Mouse (Mus musculus) heart, embryonic 13.5 days (tissue): ENCODE results near the gene Tgfbr3. TPM values are rescaled to one million over a fixed set of nuclear protein-coding genes. Genes with fewer than 3 reads are reported as not detected.

Experiments
- ATAC-seq: fragments of 200-750 bp; cut with Nextera tagmentation; 2 replicates; pipeline ENCODE4 v1.8.0; 2017; ENCODE audit warnings: moderate TSS enrichment; ENCODE audit not compliant: insufficient number of reproducible peaks, low FRiP score, low TSS enrichment; ENCODE audit errors: extremely low read depth
- H3K27ac ChIP-seq: fragments of 300-500 bp; sonication (generic); replicated peaks from 2 replicates; pipeline ENCODE4 v1.5.1; 2015; ENCODE audit warnings: moderate library complexity, mild to moderate bottlenecking, inconsistent platforms
- H3K27me3 ChIP-seq: fragments of 300-500 bp; sonication (generic); replicated peaks from 2 replicates; pipeline ENCODE4 v1.6.1; 2015; ENCODE audit warnings: mild to moderate bottlenecking, inconsistent platforms
- H3K36me3 ChIP-seq: fragments of 300-500 bp; sonication (generic); 2 replicates; pipeline ENCODE4 v1.6.1; 2015; ENCODE audit warnings: mild to moderate bottlenecking, inconsistent platforms
- H3K4me1 ChIP-seq: fragments of 300-500 bp; sonication (generic); 2 replicates; pipeline ENCODE4 v1.6.1; 2015; ENCODE audit warnings: inconsistent platforms
- H3K4me2 ChIP-seq: fragments of 300-500 bp; sonication (generic); 2 replicates; pipeline ENCODE4 v1.6.1; 2015; ENCODE audit warnings: inconsistent platforms, mild to moderate bottlenecking, moderate library complexity
- H3K4me3 ChIP-seq: fragments of 300-500 bp; sonication (generic); 2 replicates; pipeline ENCODE4 v1.5.1; 2015; ENCODE audit warnings: moderate library complexity, mild to moderate bottlenecking, inconsistent platforms
- H3K9ac ChIP-seq: fragments of 300-500 bp; sonication (generic); 2 replicates; pipeline ENCODE4 v1.6.1; 2015; ENCODE audit warnings: inconsistent platforms, mild to moderate bottlenecking, moderate library complexity
- H3K9me3 ChIP-seq: fragments of 300-500 bp; sonication (generic); 2 replicates; pipeline ENCODE4 v1.6.1; 2016; ENCODE audit warnings: inconsistent platforms
- WGBS: fragments of 180-500 bp; shearing (Covaris S2); methylation state at CpG from one replicate; pipeline ENCODE4 v1.1.7; 2015; ENCODE audit warnings: mixed read lengths; 5-methylcytosine and 5-hydroxymethylcytosine counted together
- polyA plus RNA-seq: library from polyadenylated mRNA; unstranded; fragments of >200 nt; fragmentation: Nextera tagmentation; extraction: Ambion mirVana; gene quantifications from 2 replicates; pipeline ENCODE4 v1.2.1, GENCODE M21; 2015

Tgfbr3 gene
- polyA plus RNA-seq, 1 experiment from 2014 or later, result 19.1 TPM

DNA sequence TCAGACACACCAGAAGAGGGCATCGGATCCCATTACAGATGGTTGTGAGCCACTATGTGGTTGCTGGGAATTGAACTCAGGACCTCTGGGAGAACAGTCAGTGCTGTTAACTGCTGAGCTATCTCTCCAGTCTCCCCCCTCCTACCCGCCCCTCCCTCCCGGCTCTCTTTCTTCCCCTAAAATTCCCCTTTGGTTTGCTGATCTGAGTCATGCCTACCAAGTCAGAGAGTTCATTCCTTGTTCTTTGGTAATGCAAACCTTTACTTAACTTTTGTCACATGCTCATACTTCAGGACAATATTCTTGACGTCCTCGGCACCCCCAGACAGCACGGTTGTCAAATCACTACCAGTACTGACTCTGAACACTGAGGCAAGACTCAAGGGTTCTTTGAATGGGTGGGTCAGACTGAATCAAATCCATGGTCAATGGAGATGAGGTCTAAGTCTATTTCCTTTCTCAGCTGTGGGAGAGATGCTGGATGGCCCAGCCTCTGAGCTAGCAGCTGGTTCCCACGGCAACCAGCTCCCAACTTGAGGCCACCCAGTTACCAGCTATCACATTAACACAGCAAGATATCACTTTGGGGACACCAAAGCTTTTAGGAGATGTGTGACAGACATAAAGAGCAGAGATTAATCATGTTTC lies 130.8 kb downstream of the Tgfbr3 start:
- H3K27me3 ChIP-seq, result no peaks in the 10 kb centered on the region
- WGBS, result 78% methylated on average over 7 of the region's 7 CpGs
- no peaks in the 10 kb centered on the region for H3K9me3 ChIP-seq
- H3K4me3 ChIP-seq, result no peak overlapping the region
- peaks cover 12% of the 10 kb centered on the region for H3K4me1 ChIP-seq
- no peak overlapping the region for H3K27ac ChIP-seq
- peaks cover 4% of the 10 kb centered on the region; the same call in 1 of the 2 replicates for H3K36me3 ChIP-seq
- no peak for ATAC-seq
- H3K4me2 ChIP-seq, result no peak overlapping the region
- H3K9ac ChIP-seq, result no peak overlapping the region

DNA sequence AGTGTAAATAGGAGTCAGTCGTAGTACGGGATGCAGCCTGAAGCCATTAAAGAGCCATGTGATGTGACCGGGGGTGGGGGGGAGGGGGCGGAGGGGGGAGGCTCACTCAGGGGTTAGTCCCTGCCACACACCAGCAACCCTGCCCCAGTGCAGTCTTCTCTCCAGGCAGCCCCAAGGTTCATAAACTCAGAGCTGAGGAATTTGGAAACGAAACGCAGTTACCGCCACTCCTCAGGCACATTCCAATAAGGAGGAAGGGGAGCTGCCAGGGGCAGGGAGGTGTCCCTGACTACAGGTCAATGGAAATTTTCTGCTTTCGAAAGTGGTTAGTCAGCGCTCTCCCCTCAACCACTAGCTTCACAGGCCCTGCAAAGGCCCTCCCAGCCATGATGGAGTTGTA lies 132.0 kb downstream of the Tgfbr3 start:
- WGBS, result 48% methylated on average over 9 of the region's 9 CpGs
- Histone ChIP-seq H3K27me3 (no peaks in the 10 kb centered on the region), H3K4me2 (no peak overlapping the region), H3K9me3 (no peaks in the 10 kb centered on the region), H3K27ac (no peak overlapping the region; the same call in 1 of the 2 replicates), H3K9ac (no peak overlapping the region), H3K4me3 (no peak overlapping the region), H3K4me1 (peaks cover 12% of the 10 kb centered on the region), H3K36me3 (peaks cover 12% of the 10 kb centered on the region)
- 0 out of 2 replicates have a peak, but pooled peaks have one; percentile 37 for ATAC-seq

DNA sequence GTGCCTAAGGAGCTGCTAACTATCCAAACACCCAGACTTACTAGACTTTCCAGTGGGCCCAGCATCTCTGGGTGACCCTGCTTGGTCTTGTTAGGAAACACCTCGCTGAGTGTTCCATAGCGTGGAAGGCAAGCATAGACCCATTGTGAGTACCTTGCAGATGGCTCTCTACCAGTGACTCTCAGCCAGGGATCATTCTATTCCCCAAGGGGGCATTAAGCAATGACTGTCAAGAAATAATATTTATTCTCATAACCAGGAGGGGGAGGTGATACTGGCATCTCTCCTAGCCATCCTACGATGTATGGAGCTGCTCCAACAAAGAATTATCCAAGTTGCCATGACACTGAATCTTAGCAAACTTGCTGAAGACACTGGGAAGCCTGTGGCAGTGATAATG lies 133.3 kb downstream of the Tgfbr3 start:
- ATAC-seq, result no peak
- no peaks in the 10 kb centered on the region for H3K9me3 ChIP-seq
- 89% methylated on average over 3 of the region's 3 CpGs for WGBS
- peaks cover 22% of the 10 kb centered on the region for H3K4me1 ChIP-seq
- H3K4me3 ChIP-seq, result no peak overlapping the region
- no peak overlapping the region for H3K27ac ChIP-seq
- no peaks in the 10 kb centered on the region for H3K27me3 ChIP-seq
- no peak overlapping the region for H3K4me2 ChIP-seq
- H3K9ac ChIP-seq, result no peak overlapping the region
- peaks cover 17% of the 10 kb centered on the region for H3K36me3 ChIP-seq

DNA sequence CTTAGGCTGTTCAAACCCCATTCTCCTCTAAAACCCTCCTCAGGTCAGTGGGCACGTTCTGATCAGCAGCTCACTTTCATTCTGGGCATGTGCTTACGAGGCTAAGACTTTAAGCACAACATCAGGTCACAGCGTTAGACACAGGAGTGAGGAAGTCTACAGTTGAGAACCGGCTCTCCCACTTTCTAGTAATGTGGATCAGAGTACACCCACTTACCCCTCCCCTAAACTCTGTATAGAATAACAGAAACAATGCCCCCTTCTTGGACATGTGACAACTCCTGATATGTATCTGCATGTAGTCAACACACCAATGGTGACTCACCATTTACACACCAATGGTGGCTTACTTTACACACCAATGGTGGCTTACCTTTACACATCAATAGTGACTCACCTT lies 136.4 kb downstream of the Tgfbr3 start:
- H3K36me3 ChIP-seq, result peaks cover 17% of the 10 kb centered on the region
- ATAC-seq, result no peak
- no peak overlapping the region for H3K27ac ChIP-seq
- no peaks in the 10 kb centered on the region for H3K9me3 ChIP-seq
- H3K9ac ChIP-seq, result no peak overlapping the region
- no peak overlapping the region for H3K4me2 ChIP-seq
- no peaks in the 10 kb centered on the region for H3K27me3 ChIP-seq
- WGBS, result 74% methylated on average over 4 of the region's 4 CpGs
- peaks cover 35% of the 10 kb centered on the region for H3K4me1 ChIP-seq
- H3K4me3 ChIP-seq, result no peak overlapping the region

DNA sequence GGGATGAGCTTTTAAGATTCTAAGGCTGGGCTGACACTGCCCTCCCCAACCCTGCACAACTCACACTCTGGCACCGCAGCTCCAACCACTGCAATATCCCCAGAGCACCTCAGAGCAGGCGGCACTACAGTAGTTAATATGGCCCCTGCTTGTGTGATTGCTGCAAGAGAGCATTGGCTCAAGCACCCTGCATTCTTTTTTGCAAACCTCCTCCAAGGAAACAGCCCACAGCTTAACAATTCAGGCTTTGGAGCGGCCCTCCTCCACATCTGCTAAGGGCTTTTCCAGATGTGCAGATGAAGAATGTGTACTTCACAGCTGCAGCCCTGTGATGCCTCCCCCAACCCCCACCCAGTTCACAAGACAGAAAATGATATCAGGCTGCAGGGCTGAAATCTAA lies 138.1 kb downstream of the Tgfbr3 start:
- peaks cover 41% of the 10 kb centered on the region for H3K4me1 ChIP-seq
- no peaks in the 10 kb centered on the region for H3K9me3 ChIP-seq
- H3K27me3 ChIP-seq, result no peaks in the 10 kb centered on the region
- 71% methylated on average over 3 of the region's 3 CpGs for WGBS
- H3K4me3 ChIP-seq, result no peak overlapping the region
- ATAC-seq, result no peak
- peak overlapping the region; percentile 45; the same call in 1 of the 2 replicates for H3K27ac ChIP-seq
- H3K36me3 ChIP-seq, result peaks cover 20% of the 10 kb centered on the region
- no peak overlapping the region for H3K4me2 ChIP-seq
- H3K9ac ChIP-seq, result no peak overlapping the region

DNA sequence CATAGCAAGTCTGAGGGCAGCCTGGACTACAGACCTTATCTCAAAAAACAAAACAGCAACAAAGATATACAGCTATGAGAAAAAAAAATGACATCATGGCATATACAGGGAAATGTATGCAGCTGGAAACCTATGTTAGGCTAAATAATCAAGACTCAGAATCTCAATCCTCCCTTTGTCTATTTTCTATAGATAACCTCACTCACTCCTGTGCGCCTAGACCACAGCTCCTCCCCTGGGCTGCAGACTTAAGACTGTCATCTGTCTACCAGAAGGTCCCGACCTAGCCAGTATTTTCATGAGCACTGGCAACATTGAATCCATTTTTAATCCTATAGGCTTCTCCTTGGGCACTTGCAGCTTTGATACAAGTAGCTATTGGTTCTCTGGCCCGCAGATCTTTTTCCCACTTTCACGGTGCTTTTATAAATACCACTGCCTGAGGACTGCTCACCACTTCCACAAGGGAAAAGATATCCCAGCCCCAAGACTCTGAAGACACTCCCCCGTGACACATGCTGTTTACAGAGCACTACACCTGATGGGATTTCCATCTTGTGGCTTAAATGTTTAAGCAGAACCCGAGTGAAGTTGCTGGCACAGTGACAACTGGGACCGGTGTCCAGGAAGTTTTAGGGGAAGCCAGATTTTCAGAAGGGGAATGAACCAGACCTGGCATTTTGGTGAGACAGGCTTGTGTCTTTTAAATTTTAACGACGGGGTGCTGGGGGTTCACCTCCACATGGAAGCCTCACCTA lies 138.7 kb downstream of the Tgfbr3 start:
- H3K27ac ChIP-seq, result peak overlapping the region; percentile 45; the same call in 1 of the 2 replicates
- peaks cover 24% of the 10 kb centered on the region for H3K36me3 ChIP-seq
- no peak overlapping the region for H3K9ac ChIP-seq
- peaks cover 47% of the 10 kb centered on the region for H3K4me1 ChIP-seq
- WGBS, result 54% methylated on average over 9 of the region's 9 CpGs
- no peak for ATAC-seq
- no peak overlapping the region for H3K4me2 ChIP-seq
- no peaks in the 10 kb centered on the region for H3K27me3 ChIP-seq
- no peak overlapping the region for H3K4me3 ChIP-seq
- no peaks in the 10 kb centered on the region for H3K9me3 ChIP-seq

DNA sequence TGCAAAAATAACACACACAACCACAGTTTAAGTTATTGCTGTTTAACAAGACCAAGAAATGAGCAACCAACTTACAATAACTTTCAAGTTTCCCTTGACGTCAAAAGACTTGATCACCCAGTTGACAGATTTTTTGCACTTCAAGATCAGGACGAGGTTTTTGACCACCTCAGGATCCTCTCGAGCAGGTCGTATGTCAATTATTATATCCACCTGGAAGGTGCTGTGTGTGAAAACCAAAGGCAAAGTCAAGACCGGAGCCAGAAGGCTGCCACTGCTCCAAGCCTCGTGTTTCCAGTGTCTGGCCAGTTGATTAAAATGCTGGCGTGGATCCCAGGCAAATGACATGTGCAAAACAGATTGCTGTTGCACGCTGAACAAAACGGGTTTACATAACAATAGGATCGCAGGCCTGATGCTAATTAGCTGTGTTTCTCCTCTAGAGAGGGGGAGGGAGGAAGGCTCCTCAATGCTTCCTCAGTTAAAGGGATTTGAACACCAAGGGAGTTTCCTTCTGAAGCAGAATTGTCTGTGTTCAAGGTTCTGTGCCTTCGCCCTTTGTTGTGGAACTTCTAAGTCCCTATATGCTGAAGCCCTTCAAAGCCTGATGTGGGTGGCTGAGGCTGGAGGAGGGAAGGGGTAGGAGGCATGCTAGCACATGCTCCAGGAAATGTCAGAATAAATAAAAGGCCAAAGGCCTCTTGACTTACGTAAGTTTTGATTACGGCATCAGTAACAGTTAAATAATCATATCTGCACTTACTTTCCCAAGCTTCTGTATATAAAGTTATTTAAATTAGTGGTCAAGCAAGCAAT lies 141.3 kb downstream of the Tgfbr3 start:
- H3K4me1 ChIP-seq, result peaks cover 66% of the 10 kb centered on the region
- H3K27me3 ChIP-seq, result no peaks in the 10 kb centered on the region
- H3K4me2 ChIP-seq, result no peak overlapping the region
- no peak for ATAC-seq
- WGBS, result 54% methylated on average over 13 of the region's 13 CpGs
- no peak overlapping the region for H3K9ac ChIP-seq
- H3K9me3 ChIP-seq, result no peaks in the 10 kb centered on the region
- no peak overlapping the region for H3K4me3 ChIP-seq
- H3K36me3 ChIP-seq, result peaks cover 15% of the 10 kb centered on the region
- peak overlapping the region; percentile 43; the same call in 1 of the 2 replicates for H3K27ac ChIP-seq

DNA sequence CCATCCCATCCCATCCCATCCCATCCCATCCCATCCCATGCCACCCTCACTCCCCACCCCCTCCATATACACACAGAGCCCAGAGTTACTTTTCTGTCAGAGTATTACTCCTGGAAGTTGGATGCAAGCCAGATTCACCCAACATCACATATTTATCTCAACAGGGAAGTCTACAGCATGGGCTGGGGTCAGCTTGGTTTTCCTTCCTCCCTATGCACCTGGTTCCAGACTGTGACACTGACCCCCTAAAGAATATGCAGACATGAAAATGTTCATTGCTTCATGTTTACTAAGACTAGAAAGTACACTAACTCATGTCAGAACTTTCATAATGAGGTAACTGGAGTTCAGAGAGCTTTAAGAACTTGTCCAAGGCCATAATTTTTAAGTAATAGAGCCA lies 142.0 kb downstream of the Tgfbr3 start:
- H3K9me3 ChIP-seq, result no peaks in the 10 kb centered on the region
- no peaks in the 10 kb centered on the region for H3K27me3 ChIP-seq
- no peak overlapping the region for H3K4me2 ChIP-seq
- H3K27ac ChIP-seq, result no peak overlapping the region
- no peak overlapping the region for H3K9ac ChIP-seq
- H3K4me3 ChIP-seq, result no peak overlapping the region
- peaks cover 66% of the 10 kb centered on the region for H3K4me1 ChIP-seq
- ATAC-seq, result no peak
- peaks cover 13% of the 10 kb centered on the region for H3K36me3 ChIP-seq

DNA sequence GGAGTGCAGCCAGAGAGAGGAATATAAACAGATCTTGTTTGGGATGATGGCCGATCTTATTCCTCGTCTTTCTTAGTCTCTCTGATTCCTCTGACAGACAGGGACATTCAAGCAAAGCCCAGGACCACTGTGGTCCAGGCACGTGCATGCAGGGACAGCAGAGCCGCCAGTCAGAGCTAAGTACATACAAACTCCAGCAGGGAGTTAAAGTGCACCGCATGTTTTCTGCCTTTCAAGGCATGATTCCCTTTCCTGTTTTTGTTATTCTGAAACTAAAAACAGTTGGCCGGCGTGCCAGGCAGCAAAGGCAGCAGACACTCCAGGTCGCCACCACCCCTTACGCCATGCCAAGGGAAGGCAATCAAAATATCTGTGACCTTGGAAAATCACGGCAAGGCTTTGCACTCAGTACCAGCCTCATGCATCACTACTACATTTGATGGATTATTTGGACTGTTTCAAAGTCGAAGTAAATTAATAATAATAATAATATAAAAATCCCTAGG lies 143.3 kb downstream of the Tgfbr3 start:
- no peak for ATAC-seq
- H3K4me1 ChIP-seq, result peaks cover 62% of the 10 kb centered on the region
- peak overlapping the region; percentile 36; the same call in 1 of the 2 replicates for H3K27ac ChIP-seq
- H3K4me3 ChIP-seq, result no peak overlapping the region
- no peaks in the 10 kb centered on the region for H3K9me3 ChIP-seq
- no peaks in the 10 kb centered on the region for H3K27me3 ChIP-seq
- H3K9ac ChIP-seq, result no peak overlapping the region; the same call in 1 of the 2 replicates
- peaks cover 14% of the 10 kb centered on the region for H3K36me3 ChIP-seq
- H3K4me2 ChIP-seq, result no peak overlapping the region
- 67% methylated on average over 11 of the region's 11 CpGs for WGBS

DNA sequence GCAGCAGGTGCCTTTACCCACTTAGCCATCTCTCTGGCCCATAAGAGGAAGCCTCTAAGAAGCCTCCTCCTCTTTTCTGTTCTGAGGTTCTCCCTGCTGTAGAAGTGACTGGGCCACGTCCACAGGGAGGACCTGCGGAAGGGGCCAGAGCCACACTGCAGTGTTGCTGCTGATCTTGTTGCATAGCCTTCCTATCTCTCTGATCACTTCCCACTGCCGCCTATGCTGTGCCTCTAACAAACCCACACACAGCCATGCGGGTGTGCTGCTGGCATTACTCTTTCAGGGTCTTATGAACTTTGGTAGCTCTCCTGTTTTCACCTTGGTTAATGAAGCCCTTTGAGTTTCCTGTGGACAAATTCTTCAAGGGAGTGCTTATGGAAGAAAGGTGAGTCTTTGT lies 144.3 kb downstream of the Tgfbr3 start:
- WGBS, result 78% methylated on average over 4 of the region's 4 CpGs
- no peak overlapping the region for H3K27ac ChIP-seq
- H3K4me2 ChIP-seq, result no peak overlapping the region
- no peak overlapping the region for H3K9ac ChIP-seq
- H3K36me3 ChIP-seq, result peaks cover 22% of the 10 kb centered on the region
- H3K9me3 ChIP-seq, result no peaks in the 10 kb centered on the region
- ATAC-seq, result no peak
- H3K4me3 ChIP-seq, result no peak overlapping the region
- H3K4me1 ChIP-seq, result peaks cover 52% of the 10 kb centered on the region
- no peaks in the 10 kb centered on the region for H3K27me3 ChIP-seq

DNA sequence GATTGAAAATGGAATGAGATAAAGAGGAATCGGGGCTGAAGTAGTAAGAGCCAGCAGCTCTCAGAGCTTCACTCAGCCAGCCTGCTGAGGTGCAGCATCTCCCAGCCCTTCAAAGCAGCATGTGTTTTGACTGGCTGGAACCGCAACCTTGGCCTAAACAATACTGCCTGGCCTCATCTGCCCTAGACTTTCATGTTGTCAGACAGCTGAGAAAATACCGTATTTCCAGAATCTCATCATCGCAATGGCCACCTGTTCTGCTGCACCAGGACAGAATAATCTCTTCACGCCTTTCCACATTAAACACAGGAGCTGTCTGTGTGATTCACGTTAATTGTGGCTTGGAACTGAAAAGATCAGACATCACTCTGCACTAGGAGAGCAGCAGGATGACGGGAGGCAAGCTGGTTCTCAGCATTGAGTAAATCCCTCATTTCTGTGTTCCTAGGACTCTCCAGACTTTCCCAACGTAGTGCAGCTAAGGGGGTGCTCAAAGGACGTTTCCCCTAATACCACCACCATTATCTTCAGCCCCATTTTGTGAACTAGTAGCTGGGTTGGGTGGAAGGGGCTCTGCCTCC lies 145.1 kb downstream of the Tgfbr3 start:
- WGBS, result 59% methylated on average over 9 of the region's 9 CpGs
- no peak for ATAC-seq
- peak overlapping the region; percentile 7; the same call in 1 of the 2 replicates for H3K9ac ChIP-seq

More for the DNA sequence above, 145.1 kb downstream of the Tgfbr3 start:
- Histone ChIP-seq H3K27ac (no peak overlapping the region), H3K27me3 (no peaks in the 10 kb centered on the region), H3K4me2 (no peak overlapping the region), H3K9me3 (no peaks in the 10 kb centered on the region), H3K36me3 (peaks cover 29% of the 10 kb centered on the region), H3K4me1 (peaks cover 52% of the 10 kb centered on the region), H3K4me3 (no peak overlapping the region)
